8 mouse cellular contexts compared by ENCODE assay signal in the genomic region with DNA sequence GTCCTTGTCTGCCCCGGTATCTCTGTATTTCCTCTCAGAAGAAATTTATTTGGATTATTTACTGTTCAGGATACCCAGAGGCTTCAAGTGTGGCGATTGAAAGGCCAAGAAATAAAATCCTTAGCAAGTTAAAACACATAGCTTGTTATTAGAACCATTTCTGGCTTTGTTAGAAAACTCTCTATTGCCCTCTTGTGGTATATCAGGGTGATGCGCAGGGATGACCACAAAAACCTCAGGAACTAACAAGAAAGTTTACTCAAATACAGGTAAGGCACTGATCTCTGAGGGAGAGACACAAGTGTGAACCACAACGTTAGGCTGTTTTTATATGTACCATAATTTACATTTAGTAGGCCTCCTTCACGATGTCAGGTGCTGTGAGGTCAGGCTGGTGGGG.
DNase-seq lines count a peak whose midpoint lies in the region; ATAC-seq lines count a peak whose summit lies in the region.

No protein-coding gene starts in this region.

- peaks cover 10% of the 10 kb centered on the region for H3K4me1 ChIP-seq in midbrain, embryonic 14.5 days (ENCODE audit: control insufficient read depth, insufficient read depth, low read length)
- peaks cover 5% of the 10 kb centered on the region for H3K4me1 ChIP-seq in midbrain, embryonic 16.5 days (ENCODE audit: control insufficient read depth, insufficient read depth, low read length)

- ATAC-seq in midbrain, embryonic 14.5 days (ENCODE audit: low FRiP score, low TSS enrichment), result no peak
- ATAC-seq in midbrain, embryonic 16.5 days, result no peak
- ATAC-seq in neutrophil, adult 5-6 weeks (ENCODE audit: extremely low read depth, insufficient number of reproducible peaks, low FRiP score, poor library complexity, severe bottlenecking), result peak; percentile 90

- 13% methylated on average over 5 of the region's 5 CpGs for WGBS in midbrain, embryonic 14.5 days
- 13% methylated on average over 5 of the region's 5 CpGs for WGBS in midbrain, embryonic 16.5 days

- peak; percentile 85 for DNase-seq in midbrain, embryonic 14.5 days
- peak; percentile 86 for DNase-seq in R1 (ENCODE audit: low read depth, low spot score)
- DNase-seq in cerebellum, postnatal 36 days, result peak; percentile 44 to 69
- peak; percentile 46 to 70 for DNase-seq in heart, postnatal 14 days
- peak; percentile 51 to 56 for DNase-seq in left cerebral cortex, adult 18-20 months (ENCODE audit: low spot score in 2 of 2)
- no peak for DNase-seq in urinary bladder, postnatal 25 days (ENCODE audit: low spot score)

- H3K36me3 ChIP-seq in midbrain, embryonic 14.5 days (ENCODE audit: control insufficient read depth, insufficient read depth, low read length), result no peaks in the 10 kb centered on the region
- H3K36me3 ChIP-seq in midbrain, embryonic 16.5 days (ENCODE audit: control insufficient read depth, insufficient read depth, low read length), result no peaks in the 10 kb centered on the region

- H3K9ac ChIP-seq in midbrain, embryonic 14.5 days (replicated peaks; ENCODE audit: low read length), result no peak overlapping the region
- H3K9ac ChIP-seq in midbrain, embryonic 16.5 days (ENCODE audit: low read depth, low read length), result no peak overlapping the region

- H3K27ac ChIP-seq in midbrain, embryonic 14.5 days (replicated peaks; ENCODE audit: low read depth, low read length), result no peak overlapping the region
- H3K27ac ChIP-seq in midbrain, embryonic 16.5 days (ENCODE audit: low read length), result no peak overlapping the region

- H3K27me3 ChIP-seq in midbrain, embryonic 14.5 days (ENCODE audit: control insufficient read depth, insufficient read depth, low read length), result no peaks in the 10 kb centered on the region
- H3K27me3 ChIP-seq in midbrain, embryonic 16.5 days (ENCODE audit: control insufficient read depth, insufficient read depth, low read depth, low read length), result no peaks in the 10 kb centered on the region

- intact Hi-C loops in heart, postnatal 14 days (cut with DNase I), result loop anchor here (2.0 to 5.0 kb wide), 4 partner anchors 45 to 286 kb away; no protein-coding TSS in a partner anchor

- peaks cover 4% of the 10 kb centered on the region; the same call in 1 of the 2 replicates for H3K9me3 ChIP-seq in midbrain, embryonic 14.5 days (ENCODE audit: control insufficient read depth, low read length)
- H3K9me3 ChIP-seq in midbrain, embryonic 16.5 days (replicated peaks; ENCODE audit: control insufficient read depth, low read length, poor library complexity, severe bottlenecking), result no peaks in the 10 kb centered on the region

- no peak overlapping the region for H3K4me3 ChIP-seq in midbrain, embryonic 14.5 days (replicated peaks; ENCODE audit: low read depth, low read length)
- H3K4me3 ChIP-seq in midbrain, embryonic 16.5 days (ENCODE audit: low read depth, low read length), result no peak overlapping the region

- H3K4me2 ChIP-seq in midbrain, embryonic 14.5 days (ENCODE audit: low read length), result no peak overlapping the region
- H3K4me2 ChIP-seq in midbrain, embryonic 16.5 days (ENCODE audit: low read length), result no peak overlapping the region
